Mouse (Mus musculus) retina, embryonic 14.5 days (tissue): ENCODE measurements around the gene Fgfr2.

Experiments used
- DNase-seq: peaks from one replicate; pipeline ENCODE4 v3.0.0-alpha.2; 2015; ENCODE audit warnings: low spot score

Fgfr2 gene

DNA sequence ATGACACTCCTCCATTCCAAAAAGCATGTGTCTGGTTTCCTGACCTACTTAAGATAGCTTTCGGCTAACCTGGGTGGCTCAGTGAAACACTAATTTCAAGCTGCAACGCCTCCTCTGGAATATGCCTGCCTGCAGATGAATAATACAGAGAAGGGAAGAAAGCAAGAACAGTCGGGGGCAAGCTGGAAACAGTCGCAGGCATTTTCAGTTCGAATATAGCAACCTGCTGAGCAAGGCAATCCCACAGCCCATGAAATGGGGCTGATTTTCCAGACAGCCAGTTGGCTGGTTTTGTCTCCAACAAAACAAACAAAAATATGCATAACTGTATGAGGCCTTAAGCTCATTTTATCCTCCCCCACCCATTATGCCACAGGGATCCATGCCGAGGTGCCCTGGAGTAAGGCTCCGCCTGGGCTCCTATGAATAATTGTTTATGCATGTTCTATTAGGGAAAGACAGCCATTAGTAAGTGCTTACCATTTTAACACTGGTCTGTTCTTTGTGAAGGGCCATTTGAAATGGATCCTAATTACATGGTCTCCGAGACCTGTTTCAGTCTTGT, 2741.7 kb downstream of the Fgfr2 start:
- DNase-seq = no peak

GRCm38 (mm10) chr7:130380769-130381355, 2742.3 kb downstream of the Fgfr2 start:
- peak; percentile 17 for DNase-seq

GRCm38 (mm10) chr7:130380367-130380766, 2742.8 kb downstream of the Fgfr2 start:
- DNase-seq = no peak

GRCm38 (mm10) chr7:130379886-130380285, 2743.3 kb downstream of the Fgfr2 start:
- no peak for DNase-seq

GRCm38 (mm10) chr7:130378308-130378707, 2744.8 kb downstream of the Fgfr2 start:
- DNase-seq = no peak

DNA sequence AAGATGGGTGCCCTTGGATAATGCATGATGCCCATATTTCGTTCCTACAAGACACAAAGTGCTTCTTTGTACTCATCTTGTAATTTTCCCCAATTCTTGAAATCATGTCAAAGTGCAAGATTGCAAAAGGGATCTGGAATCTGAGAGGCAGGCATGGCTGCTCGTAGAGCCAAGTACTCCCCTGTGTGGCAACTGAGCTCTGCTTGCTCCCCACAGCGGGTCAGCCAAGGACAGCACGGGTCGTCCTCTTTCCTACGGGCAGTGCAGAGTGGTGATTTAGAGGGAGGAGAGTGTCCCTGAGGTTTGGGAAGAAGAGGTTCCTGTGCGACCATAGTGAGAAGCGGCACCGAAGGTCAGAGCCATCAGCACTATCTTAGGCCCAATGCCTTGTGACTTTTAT, 2748.8 kb downstream of the Fgfr2 start:
- no peak for DNase-seq

- DNase-seq = peak; percentile 69
Observed at GRCm38 (mm10) chr7:130368827-130369641, 2754.1 kb downstream of the Fgfr2 start.

DNA sequence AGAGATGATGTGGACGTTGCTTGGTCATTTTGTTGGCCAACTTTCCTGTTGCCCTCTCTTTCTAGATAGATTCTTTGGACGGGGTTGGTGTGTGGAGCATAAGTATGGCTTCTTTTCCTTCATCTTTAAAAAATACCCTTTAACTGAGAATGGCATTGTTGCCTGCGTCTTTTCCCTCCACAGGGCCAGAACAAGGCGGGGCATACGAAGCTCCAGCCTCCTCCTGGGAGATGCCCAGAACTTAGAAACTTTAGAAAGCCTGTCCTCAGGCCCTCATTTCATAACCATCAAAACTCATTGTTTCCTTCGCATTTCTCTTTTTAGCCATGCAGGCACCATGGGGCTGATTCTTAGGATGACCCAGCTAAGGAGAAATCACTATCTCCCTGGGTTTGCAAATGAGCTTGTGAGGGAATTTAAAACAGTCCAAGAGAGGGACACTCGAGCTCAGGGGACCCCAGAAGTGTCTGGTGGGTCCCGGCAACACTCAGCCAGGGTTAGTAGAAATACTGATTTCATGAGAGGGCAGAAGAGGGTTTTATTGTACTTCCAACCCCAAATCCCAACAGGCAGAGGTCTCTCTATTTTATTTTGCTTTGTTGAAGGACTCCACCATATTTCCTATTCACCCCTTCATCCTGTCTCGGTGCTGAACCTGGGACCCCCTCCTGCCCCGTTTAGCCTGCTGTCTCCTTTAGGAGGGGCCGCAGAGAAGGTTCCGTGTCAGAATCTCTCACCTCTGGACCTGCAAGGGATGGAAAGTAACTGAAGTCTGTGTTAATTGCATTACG, 2754.9 kb downstream of the Fgfr2 start:
- no peak for DNase-seq

GRCm38 (mm10) chr7:130367222-130368035, 2755.7 kb downstream of the Fgfr2 start:
- peak; percentile 28 for DNase-seq

DNA sequence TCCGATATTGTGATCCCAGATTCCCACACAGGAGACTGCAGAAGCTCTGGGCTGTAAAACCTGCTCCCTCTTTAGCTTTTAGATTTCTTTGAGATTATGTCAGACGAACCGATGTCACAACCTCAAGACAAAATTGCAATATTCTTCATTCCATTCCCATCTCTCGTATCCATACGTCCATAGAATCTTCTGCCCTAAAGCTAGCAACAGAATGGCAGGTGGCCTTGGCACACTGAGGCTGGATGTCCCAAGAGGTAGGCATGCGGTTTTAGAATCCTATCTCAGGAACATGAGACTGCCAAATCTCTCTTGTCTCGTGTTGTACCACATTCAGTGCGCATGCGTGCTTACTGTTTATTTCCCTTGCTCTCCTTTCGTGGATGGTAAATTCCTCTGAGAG, 2757.4 kb downstream of the Fgfr2 start:
- no peak for DNase-seq

- no peak for DNase-seq
Observed at GRCm38 (mm10) chr7:130340412-130341152, 2782.6 kb downstream of the Fgfr2 start.

- DNase-seq = no peak
Observed at GRCm38 (mm10) chr7:130337601-130338000, 2785.5 kb downstream of the Fgfr2 start.

DNA sequence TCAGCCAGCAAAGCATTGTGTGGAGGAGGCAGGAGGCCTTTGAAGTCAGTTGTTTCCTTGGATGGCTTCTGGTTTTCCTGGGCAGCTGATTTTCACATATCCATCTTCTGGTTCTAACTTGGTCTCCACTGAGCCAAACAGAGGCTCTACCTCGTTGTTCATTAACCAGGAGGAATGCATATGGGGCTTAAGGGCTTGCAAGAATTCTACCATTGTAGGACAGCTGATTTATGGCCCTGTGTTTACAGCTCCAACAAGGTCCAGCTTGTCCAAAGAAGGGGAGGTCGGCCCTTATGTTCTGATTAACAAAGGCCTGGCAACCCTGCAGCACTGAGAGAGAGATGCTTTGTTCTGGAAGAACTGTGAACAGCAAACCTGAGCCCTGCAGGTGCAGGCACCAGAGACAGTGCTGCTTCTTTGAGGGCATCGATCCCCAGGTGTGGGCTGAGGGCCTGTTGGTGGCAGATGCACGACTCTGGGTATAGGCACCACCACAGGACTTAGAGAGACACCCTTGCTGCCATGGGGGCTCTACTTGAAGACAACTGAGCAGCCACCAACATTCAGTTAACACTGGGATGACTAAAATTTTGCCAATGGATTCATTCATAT, 2787.6 kb downstream of the Fgfr2 start:
- no peak for DNase-seq

- DNase-seq = no peak
Observed at GRCm38 (mm10) chr7:130332515-130333220, 2790.5 kb downstream of the Fgfr2 start.

DNA sequence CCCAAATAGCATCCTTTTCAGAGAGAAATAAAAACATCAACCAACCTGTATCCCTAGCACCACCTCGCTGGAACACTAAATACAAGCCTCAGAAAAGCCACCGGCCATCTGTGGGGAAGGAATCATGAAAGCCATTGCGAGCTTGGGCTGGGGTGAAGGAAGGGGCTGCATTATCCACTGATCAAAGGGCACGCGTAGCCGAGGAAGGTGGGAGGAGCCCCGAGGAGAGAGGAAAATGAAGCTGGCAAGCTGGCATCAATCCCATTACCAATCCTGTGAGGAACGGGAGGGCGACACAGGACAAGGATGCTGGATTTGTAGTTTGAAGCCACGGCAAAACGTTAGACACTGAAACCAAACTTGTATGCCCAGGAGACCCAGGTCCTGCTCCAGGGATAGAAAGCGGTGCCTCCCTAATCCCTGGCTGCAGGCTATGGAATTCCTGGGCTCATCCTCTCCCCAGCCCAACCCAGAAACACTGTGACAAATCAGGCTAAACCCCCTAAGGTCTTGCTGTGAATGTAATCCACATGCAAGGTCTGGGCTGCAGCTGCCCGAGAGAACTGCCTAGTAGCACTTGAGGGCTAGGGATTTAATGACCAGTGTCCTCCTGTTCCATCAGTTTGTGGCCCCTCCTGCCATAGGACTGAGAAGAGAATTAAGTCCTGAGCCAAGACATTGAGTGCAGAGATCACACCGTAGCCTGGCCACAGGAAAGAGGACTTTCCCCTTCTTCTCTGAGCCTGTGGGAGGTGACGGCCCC, 2795.4 kb downstream of the Fgfr2 start:
- DNase-seq = peak; percentile 34

DNA sequence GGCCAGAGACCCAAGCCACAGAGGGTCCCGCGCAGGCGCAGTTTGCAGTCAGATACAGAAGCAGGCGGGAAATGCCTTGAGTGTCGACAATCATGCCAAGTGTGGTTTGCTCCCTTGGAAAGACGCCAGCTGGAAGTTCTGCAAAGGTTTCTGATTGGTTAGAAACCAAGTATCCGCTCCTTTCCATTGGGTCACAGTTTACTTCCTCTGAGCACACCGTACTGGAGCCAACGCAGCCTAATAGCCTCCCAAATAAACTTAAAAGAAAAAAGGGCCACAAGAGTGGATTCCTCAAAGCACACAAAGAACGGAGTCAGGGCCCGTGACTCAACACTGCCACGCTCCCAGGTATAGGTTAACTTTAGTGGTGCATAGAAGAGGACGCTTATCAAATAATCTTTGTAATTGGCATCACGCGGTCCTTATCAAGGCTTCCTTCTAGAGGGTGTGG, 2797.1 kb downstream of the Fgfr2 start:
- no peak for DNase-seq

GRCm38 (mm10) chr7:130324716-130325401, 2798.3 kb downstream of the Fgfr2 start:
- DNase-seq = no peak

DNA sequence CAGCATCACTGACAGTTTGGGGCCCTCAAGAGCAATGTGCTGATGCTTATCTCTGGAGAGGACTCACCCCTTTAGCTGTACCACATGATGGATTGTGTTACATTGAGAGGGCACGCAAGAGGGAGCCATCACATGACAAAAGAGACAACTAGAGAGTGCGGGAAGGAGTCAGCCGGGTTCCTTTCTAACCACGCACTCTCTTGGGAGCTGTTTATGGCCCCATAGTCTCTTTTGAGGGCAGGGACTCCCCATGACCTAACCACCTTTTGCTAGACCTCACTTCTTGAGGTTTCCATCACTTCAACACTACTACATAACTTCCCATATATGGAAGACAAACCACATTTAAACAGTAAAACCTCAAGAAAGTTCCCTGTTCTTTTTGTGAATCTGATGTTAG, 2799.4 kb downstream of the Fgfr2 start:
- no peak for DNase-seq
